Mouse (Mus musculus) frontal cortex, postnatal 14 days (tissue): ENCODE data around the gene Fasl.

Experiments used
- DNase-seq, 2 experiments: peaks; one replicate each; pipeline ENCODE4 v3.0.0; 2022; ENCODE audit warnings: low spot score in 2 of 2

Gene Fasl

DNA sequence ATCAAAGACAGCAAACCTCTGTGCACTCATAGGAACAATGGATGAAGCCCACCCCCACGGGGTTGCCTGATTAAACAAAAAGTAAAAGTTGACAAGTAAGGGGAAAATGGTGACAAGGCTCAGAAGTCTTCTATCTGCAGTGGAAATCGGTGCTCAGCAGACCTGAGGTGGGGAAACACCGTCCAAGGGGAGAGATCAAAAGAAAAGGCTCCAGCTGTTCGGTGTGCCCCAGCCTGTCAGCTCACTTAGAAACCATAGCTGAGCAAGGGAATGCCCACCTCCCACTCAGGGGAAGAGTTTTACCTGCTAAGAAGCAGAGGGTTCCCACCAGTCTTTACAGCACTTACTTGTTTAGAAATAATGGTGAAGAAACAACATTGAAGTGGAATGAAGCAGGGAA, 26.7 kb downstream of the Fasl start:
- DNase-seq, result no peak

DNA sequence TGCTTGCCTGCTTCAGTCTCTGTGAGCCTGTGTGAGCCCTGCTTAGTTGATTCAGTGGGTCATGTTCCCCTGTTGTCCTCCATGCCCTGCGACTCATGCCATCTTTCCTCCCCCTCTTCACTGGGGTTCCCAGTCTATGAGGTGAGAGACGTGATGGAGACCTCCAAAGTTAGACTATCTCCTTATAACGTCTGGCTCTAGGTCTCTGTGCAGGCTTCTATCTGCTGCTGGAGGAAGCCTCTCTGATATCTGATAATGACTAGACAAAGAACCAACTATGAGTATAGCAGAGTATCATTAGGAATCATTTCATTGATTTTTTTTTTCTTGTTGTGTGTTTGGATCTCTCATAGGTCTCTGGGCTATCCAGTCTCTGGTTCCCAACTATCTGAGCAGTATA, 31.7 kb downstream of the Fasl start:
- DNase-seq, result no peak

DNA sequence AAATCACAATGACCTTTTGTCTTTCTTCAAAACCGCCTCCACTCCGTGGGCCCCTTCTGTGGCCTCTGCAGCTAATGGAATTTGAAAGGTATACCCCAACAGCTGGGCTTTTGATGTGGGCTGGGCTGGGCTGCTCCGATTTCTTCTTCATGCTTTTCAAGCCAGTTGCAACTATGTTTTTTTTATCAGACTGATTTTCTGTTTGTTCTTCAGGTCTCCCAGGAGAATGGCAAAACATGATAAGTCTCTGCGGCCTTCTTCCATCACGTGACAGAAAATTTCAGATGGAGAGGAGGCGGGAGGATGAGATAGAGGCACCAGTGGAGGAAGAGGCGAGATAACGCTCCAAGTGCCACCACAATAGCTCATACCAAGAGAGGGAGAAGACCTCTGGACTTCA, 37.0 kb downstream of the Fasl start:
- DNase-seq, result no peak

DNA sequence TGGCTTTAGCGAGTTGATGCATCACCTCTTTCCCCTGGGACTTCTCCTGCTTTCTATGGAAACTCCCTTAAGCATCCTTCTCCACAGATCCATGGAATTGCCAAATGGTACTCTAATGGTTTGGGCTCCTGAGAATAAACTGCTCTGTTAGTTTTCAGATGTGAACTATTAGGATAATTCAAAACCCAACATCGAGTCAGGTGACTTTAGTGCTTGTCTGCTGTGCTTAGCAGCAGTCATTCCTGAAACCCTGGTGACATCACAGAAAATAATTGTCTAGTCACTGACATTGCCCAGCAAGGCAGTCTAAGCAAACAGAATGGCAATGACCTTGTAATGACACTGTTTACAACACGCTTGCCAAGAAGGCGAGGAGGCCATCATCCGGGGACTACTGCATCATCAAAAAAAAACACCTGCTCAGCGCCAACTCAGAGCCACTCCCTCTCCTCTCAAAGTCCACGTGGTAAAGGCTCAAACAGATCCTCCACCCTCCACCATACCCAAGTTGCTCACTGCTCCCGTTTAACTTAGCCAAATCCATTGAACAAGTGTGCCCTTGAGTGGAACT, 37.7 kb downstream of the Fasl start:
- no peak for DNase-seq

DNA sequence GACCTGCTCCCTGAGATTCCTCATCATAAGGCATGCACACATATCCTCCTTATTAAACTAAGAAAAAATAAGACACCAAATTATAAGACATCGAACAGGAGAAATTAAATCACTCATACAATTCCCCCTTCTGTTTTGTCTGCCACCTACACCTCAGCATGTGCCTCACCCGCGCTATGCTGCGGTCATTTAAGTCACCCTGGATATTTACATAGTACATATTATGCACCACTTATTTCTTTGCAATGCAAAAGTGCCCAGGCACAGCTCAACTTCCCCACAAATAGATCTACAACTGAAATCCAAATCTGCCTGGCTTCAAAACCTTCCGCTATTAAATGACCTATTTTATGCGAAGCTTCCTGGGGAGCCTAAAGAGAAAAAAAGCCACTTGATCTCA, 39.6 kb downstream of the Fasl start:
- no peak for DNase-seq

DNA sequence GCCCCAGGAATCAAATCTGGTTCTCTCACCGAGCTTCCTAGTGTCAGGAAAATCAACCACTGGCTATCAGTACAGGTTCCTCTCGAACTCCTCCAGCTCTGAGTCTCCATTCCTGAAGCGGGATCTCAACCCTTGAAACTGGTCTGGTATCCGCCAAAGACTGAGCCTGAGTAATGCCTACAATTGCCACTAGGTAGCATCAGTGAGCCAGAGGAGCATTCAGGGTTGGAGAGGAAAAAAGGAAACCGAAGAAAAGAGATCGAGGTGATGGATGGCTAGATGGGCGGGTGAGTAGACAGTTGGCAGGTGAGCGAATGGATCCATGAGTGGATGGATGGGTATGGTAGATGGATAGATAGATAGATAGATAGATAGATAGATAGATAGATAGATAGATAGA, 40.2 kb downstream of the Fasl start:
- DNase-seq, result peak; percentile 13 to 49

DNA sequence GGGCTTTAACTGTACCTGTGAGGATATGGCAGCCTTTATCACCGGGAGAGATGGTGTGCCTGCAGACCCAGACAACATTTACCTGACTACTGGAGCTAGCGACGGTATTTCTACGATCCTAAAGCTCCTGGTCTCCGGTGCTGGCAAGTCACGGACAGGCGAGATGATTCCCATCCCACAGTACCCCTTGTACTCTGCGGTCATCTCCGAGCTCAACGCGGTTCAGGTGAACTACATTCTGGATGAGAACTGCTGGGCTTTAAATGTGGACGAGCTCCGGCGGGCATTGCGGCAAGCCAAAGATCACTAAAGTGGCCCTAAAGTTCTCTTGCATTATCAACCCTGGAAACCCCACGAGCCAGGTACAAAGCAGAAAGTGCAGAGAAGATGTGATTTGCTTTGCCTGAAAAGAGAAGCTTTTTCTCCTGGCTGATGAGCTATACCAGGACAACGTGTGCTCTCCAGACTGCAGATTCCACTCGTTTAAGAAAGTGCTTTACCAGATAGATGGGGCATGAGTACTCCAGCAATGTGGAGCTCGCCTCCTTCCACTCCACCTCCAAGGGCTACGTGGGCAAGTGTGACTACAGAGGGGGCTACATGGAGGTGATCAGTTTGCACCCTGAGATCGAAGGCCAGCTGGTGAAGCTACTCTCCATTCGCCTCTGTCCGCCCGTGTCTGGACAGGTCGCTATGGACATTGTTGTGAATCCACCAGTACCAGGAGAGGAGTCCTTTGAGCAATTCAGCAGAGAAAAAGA, 41.6 kb downstream of the Fasl start:
- no peak for DNase-seq

DNA sequence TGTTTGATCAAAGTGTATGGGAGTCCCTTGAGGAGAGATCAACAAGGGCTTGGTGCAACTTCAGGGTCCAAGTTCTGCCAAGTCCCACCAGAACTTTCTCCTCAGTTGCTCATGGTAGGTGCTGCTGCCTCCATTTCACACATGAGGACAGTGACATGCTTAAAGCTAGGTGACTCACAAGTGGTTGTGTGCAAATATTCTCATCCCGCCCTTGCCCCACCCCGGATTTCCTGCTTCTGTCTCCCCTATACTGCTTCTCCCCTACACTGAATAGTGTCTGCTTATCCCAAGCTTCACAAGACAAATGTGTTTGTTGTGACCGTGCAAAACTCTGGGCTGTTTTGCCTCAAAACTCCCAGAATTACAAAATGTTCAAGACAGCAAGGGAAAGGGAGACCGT, 43.4 kb downstream of the Fasl start:
- DNase-seq, result no peak

DNA sequence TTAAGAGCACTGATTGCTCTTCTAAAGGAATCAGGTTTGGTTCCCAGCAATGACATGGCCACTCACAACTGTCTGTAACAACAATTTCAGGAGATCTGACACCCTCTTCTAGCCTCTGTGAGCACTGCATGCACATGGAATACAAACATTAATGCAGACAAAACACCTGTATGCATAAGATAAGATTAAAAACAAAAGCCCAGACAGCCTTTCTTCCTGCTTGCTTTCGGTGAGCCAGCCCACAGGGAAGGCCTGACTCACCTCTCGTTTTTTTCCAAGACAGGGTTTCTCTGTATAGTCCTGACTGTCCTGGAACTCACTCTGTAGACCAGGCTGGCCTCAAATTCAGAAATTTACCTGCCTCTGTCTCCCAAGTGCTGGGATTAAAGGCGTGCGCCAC, 44.1 kb downstream of the Fasl start:
- no peak for DNase-seq

DNA sequence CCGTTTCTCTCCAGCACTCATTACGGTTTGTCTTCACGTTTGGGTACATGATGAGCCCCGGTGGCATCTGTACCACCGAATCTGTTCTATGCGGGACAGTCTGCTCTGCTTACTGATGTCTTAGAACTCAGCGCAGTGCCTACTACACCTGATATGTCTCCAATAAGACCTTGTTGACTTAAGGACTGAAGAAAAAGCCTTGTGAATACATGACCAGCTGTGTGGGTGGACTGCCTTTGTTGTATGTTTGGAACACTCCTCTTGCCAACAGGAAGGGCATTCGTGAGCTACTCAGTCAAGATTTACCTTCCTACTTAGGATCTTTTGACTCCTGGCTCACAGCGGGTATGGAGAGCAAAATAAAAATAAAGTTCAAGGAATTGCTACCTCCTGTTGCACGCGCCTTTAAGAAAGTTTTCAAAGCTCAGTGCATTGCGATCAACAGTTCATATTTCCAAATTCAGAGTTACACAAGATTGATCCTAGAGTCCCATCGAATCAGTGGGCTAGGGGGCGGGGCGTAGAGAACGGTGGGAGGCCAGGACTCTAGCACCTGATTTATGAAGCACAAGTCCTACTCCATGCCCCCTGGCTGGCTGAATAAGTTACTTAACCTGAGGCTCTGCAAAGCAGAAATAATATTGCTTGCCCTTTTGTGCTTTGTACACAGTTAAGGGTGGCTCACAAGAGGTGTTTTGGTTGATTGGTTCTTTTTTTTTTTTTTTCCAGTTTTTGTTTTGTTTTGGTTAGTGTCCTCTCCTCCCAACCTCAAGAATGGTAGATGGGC, 45.6 kb downstream of the Fasl start:
- DNase-seq, result no peak

DNA sequence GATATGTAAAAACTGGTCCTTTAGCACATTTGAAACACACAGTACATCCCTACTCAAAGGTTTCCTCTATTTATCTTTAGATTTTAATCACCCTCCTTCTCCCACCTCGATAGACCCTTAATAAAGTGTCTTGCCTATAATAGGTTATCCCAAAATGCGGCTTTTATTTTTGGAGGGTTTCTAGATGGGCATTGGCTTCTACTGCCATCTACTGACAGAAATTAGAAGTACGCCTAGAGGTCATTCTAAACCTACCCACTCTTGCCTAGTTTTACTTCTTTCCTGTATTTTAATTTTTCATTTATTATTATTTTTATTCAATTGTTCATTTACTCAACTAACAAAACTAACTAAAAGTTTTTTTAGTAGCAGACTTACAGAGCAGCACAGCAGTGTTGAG, 51.4 kb downstream of the Fasl start:
- no peak for DNase-seq

DNA sequence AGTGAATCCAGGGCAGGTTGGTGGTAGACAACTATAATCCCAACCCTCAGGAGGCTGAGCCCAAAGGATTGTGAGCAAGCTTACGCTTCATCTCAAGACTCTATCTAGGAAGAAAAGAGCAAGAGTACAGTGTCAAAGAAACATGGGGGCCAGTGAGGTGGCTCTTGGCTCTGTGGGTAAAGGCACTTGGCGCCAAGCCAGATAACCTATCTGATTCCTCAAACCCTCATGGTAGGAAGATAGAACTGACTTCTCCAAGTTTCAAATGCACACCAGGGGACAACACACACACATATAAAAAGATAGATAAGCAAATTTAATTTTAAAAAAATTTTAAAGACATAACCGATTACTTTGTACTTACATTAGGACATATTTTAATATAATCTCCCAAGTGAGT, 52.0 kb downstream of the Fasl start:
- DNase-seq, result no peak

DNA sequence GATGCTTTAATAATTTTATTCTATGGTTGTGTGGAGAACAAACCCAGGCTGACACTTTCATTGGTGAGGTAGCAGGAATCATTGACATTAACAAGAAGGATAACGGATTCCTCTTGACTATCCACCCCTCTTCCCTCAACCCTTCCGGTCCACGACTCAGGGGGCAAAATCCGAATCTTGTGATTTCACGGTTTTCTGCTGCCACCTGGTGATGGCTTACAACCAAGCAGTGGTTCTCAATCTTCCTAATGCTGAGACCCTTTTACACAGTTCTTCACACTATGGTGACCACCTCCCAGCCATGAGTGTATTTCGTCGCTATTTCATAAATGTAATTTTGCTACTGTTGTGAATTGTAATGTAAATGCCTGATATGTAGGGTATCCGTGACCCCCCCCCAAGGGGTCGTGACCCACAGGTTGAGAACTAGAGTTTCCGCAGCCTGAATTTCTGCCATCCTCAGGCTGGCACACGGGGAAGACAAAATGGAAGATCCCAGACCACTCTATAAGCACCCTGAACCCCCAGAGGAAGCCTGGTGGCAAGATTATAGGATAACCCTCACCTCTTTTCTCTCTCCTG, 52.7 kb downstream of the Fasl start:
- DNase-seq, result no peak

DNA sequence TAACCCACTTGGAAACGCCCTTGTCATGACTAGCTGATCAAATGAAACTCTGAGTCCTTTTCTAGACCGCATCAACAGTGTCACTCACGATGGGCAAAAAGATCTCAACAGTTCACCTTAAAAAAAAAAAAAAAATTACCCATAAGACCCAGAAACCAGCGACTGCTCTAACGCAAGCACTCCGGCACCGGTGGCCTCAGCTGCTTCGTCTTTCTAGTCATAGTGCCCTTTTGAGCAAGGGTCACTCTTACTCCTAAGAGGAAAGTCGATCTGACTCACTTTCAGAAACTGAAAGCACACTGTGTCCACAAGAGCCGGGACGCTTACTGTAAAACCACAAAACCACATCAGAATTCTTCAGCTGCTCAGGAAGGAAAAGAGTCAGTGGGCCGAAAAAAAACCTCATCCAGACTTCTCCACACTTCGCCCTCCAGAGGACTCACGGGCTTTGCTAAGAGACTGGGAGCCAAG, 53.5 kb downstream of the Fasl start:
- no peak for DNase-seq

DNA sequence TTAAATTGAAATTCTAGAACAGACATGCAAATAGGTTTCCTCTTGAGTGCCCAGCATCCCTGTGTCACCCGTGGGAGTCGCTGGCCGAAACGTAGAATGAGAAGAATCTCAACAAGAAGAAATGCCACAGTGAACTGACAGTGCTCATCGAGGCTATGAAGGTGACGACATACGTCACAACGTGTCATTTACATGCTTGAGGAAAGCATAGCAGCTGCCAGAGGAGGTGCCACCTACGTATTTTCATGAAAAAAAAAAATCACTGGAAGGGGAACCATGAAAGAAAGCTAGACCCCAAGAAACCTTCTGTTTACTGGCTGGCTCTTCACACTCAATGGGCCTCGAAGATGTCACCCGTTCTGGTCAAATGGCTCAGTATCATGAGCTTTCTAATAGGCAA, 54.0 kb downstream of the Fasl start:
- DNase-seq, result no peak
